Mouse (Mus musculus) MN1 (cell line): Measurements from ENCODE around the gene D330045A20Rik.
"Not testable (repeated sequence)": the region's sequence is repeated elsewhere in the genome, so short reads cannot be mapped to it uniquely, and the experiment has no call there.

Source experiments
- DNase-seq: peaks from one replicate; pipeline ENCODE4 v3.0.0-alpha.2; 2016; ENCODE audit warnings: low spot score

Gene D330045A20Rik

GRCm38 (mm10) chrX:139578649-139579278, 98.6 kb downstream of the D330045A20Rik start:
- DNase-seq, result no peak

DNA sequence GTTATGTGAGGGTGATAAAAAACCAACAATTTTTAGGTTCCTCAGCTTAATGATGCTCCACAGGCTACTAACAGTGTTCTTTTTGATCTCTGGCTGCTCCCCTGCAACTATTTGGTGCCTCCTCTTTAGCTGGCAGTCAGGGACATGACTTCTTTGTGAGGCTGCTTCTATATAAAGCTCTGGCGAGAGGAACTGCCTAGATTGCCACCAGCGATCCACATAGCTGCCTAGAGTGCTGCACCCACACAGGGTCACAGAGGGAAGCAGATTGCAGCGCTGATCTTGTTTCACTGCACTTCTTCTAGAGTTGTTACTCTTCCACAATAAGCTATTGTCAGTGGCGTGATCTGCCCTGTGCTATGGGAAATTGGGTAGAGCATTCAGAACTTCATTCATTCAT, 103.4 kb downstream of the D330045A20Rik start:
- DNase-seq, result no peak

GRCm38 (mm10) chrX:139586676-139587075, 106.5 kb downstream of the D330045A20Rik start:
- DNase-seq, result not testable (repeated sequence)

DNA sequence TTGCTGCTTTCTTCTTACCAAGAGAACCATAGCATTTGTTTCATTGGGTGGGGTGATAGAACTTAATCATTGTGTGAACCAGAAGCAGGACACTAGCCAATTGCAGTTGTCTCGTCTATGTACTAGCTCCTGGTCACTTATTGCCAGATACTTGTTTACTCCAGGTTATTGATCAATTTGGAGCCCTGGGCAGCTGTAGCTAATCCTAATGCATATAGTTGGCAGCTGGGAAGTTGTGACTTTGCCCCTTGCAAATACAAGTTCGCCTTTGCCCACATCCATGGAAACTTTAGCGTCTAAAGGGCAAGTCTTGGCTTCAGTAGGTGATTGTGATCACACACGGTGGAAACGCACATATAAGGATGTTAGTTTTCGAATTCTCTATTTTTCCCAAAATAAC, 116.2 kb downstream of the D330045A20Rik start:
- DNase-seq, result no peak
